Mouse (Mus musculus) bone marrow macrophage, adult 2 months (primary cell): ENCODE data around the gene Tex13b.

Experiments
- CTCF ChIP-seq: IDR thresholded peaks from 2 replicates; pipeline ENCODE4 v1.5.1; 2012; ENCODE audit warnings: low read depth, mild to moderate bottlenecking, low read length, moderate library complexity
- POLR2A ChIP-seq: IDR thresholded peaks from 2 replicates; pipeline ENCODE4 v1.6.1; 2012; ENCODE audit warnings: mild to moderate bottlenecking, low read depth, low read length, borderline replicate concordance

DNA sequence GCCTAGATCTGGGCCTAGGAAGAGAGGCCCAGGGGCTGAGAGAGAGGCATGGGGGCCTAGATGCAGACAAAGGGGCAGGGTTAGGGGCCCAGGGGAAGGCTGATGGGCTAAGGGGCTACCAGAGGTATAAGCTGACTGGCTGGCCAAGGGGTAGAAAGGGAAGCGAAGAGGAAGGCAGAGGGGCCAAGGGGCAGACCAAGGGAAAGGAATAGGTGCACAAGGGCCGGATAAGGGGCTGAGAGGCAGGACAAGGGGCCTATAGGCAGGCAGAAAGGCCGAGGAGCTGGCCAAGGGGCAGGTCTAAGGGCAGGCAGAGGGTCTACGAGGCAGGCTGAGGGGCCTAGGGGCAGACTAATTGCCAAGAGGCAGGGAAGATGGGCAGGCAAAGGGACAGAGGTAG is 26.7 kb upstream of the Tex13b start:
- TF ChIP-seq POLR2A (no peak), CTCF (no peak)
